ENCODE assay signal across 7 mouse cellular contexts in genomic region chr5:134421061-134421460, GRCm38 (mm10). TPM values are rescaled to one million over a fixed set of nuclear protein-coding genes. Genes with fewer than 3 reads are reported as not detected.
DNase-seq lines count a peak whose midpoint lies in the region; ATAC-seq and TF ChIP-seq lines count a peak whose summit lies in the region.

No protein-coding gene starts in this region.

- no peak for TF ChIP-seq EP300 in ES-Bruce4 (IDR thresholded peaks at IDR 0.05; ENCODE audit: insufficient read depth, low read depth, low read length)

- H3K9me3 ChIP-seq in ES-Bruce4 (replicated peaks; ENCODE audit: control insufficient read depth, insufficient read depth, low read length, poor library complexity, severe bottlenecking) = no peaks in the 10 kb centered on the region; the same call in 1 of the 2 replicates
- 0 out of 2 replicates have a peak, but pooled peaks cover 4% of the 10 kb centered on the region for H3K9me3 ChIP-seq in embryonic facial prominence, embryonic 13.5 days
- H3K9me3 ChIP-seq in stomach, embryonic 16.5 days (replicated peaks; ENCODE audit: control insufficient read depth, low read length) = peaks cover 6% of the 10 kb centered on the region; the same call in 1 of the 2 replicates

- no peak overlapping the region for H3K4me3 ChIP-seq in ES-Bruce4 (ENCODE audit: low read depth, low read length)
- no peak overlapping the region for H3K4me3 ChIP-seq in embryonic facial prominence, embryonic 13.5 days
- H3K4me3 ChIP-seq in stomach, embryonic 16.5 days (replicated peaks; ENCODE audit: low read length) = no peak overlapping the region

- ATAC-seq in embryonic facial prominence, embryonic 13.5 days (ENCODE audit: insufficient number of reproducible peaks, insufficient read depth, low FRiP score, low TSS enrichment, low read depth) = no peak
- ATAC-seq in stomach, embryonic 16.5 days (ENCODE audit: insufficient read depth, low FRiP score) = no peak
- ATAC-seq in granulocyte monocyte progenitor cell, adult 5-6 weeks (replicated peaks; ENCODE audit: poor library complexity, severe bottlenecking) = no peak

- TF ChIP-seq POLR2A in ES-Bruce4 (IDR thresholded peaks at IDR 0.05; ENCODE audit: insufficient read depth, low read length) = no peak

- no peak overlapping the region for H3K4me2 ChIP-seq in embryonic facial prominence, embryonic 13.5 days
- H3K4me2 ChIP-seq in stomach, embryonic 16.5 days (ENCODE audit: low read depth, low read length) = no peak overlapping the region

- no peaks in the 10 kb centered on the region; the same call in 1 of the 2 replicates for H3K36me3 ChIP-seq in ES-Bruce4 (ENCODE audit: control insufficient read depth, insufficient read depth, low read length, poor library complexity, severe bottlenecking)
- H3K36me3 ChIP-seq in embryonic facial prominence, embryonic 13.5 days = peaks cover 57% of the 10 kb centered on the region
- H3K36me3 ChIP-seq in stomach, embryonic 16.5 days (ENCODE audit: control insufficient read depth, insufficient read depth, low read length) = peaks cover 9% of the 10 kb centered on the region; the same call in 1 of the 2 replicates

- TF ChIP-seq CTCF in ES-Bruce4 (IDR thresholded peaks at IDR 0.05; ENCODE audit: low read depth, low read length) = no peak

- peak; percentile 17 for DNase-seq in NIH3T3 (ENCODE audit: low read depth)
- peak; percentile 65 for DNase-seq in heart, postnatal 4 days
- DNase-seq in right cerebral cortex, postnatal 4 days = no peak

- H3K27ac ChIP-seq in ES-Bruce4 (ENCODE audit: insufficient read depth, low read length) = peak overlapping the region; percentile 46
- H3K27ac ChIP-seq in embryonic facial prominence, embryonic 13.5 days = peak overlapping the region; percentile 60; the same call in 1 of the 2 replicates
- peak overlapping the region; percentile 25; the same call in 1 of the 2 replicates for H3K27ac ChIP-seq in stomach, embryonic 16.5 days (ENCODE audit: low read length)

- H3K9ac ChIP-seq in ES-Bruce4 (ENCODE audit: low read depth, poor library complexity, severe bottlenecking) = 0 out of 2 replicates have a peak overlapping the region, but pooled peaks have one; percentile 26
- no peak overlapping the region for H3K9ac ChIP-seq in embryonic facial prominence, embryonic 13.5 days
- H3K9ac ChIP-seq in stomach, embryonic 16.5 days (ENCODE audit: low read length) = no peak overlapping the region

- H3K27me3 ChIP-seq in ES-Bruce4 (ENCODE audit: control insufficient read depth, insufficient read depth, low read length, poor library complexity, severe bottlenecking) = no peaks in the 10 kb centered on the region
- H3K27me3 ChIP-seq in embryonic facial prominence, embryonic 13.5 days = no peaks in the 10 kb centered on the region
- H3K27me3 ChIP-seq in stomach, embryonic 16.5 days (ENCODE audit: control insufficient read depth, insufficient read depth, low read length) = no peaks in the 10 kb centered on the region

- peaks cover 15% of the 10 kb centered on the region for H3K4me1 ChIP-seq in ES-Bruce4 (ENCODE audit: control insufficient read depth, insufficient read depth, low read length)
- peaks cover 34% of the 10 kb centered on the region for H3K4me1 ChIP-seq in embryonic facial prominence, embryonic 13.5 days
- H3K4me1 ChIP-seq in stomach, embryonic 16.5 days (ENCODE audit: control insufficient read depth, insufficient read depth, low read length) = peaks cover 10% of the 10 kb centered on the region

- 38% methylated on average over 9 of the region's 9 CpGs for WGBS in embryonic facial prominence, embryonic 13.5 days
- WGBS in stomach, embryonic 16.5 days = 64% methylated on average over 9 of the region's 9 CpGs

RNA-seq across cellular contexts. Expression of gene Gtf2ird1, which starts 35.5 kb away (rescaled TPM):
- polyA plus RNA-seq in ES-Bruce4 (2011; ENCODE audit: insufficient read depth, insufficient read length, low read depth, missing spikeins) = 91.5 and 94.2 TPM in 2 replicates
- 130 TPM in 2 replicates for polyA plus RNA-seq in embryonic facial prominence, embryonic 13.5 days (2015; fragmentation: Nextera tagmentation; extraction: Ambion mirVana)
- total RNA-seq in heart, postnatal 4 days (2021) = 10 to 100 TPM; 59.8 to 60.3 TPM
- polyA plus RNA-seq in stomach, embryonic 16.5 days (2015; fragmentation: Nextera tagmentation; extraction: Ambion mirVana) = 70.5 and 75.0 TPM in 2 replicates
- 28.2 and 43.1 TPM in 2 replicates for total RNA-seq in granulocyte monocyte progenitor cell, adult 5-6 weeks (2014; fragmentation: Nextera tagmentation)
- total RNA-seq in granulocyte monocyte progenitor cell, adult 5-6 weeks (2017) = 9.5 and 14.0 TPM in 2 replicates
